Mouse (Mus musculus) G1E (cell line): ENCODE results near the gene Rcbtb2. TPM values are rescaled to one million over a fixed set of nuclear protein-coding genes. Genes with fewer than 3 reads are reported as not detected.
"Not testable (repeated sequence)": the region's sequence is repeated elsewhere in the genome, so short reads cannot be mapped to it uniquely, and the experiment has no call there.

Experiments used
- ATAC-seq: 2 replicates; pipeline ENCODE4 v1.8.0; 2016; ENCODE audit warnings: mild to moderate bottlenecking; ENCODE audit not compliant: insufficient number of reproducible peaks, poor library complexity, low FRiP score, severe bottlenecking; ENCODE audit errors: extremely low read depth
- DNase-seq: peaks from one replicate; pipeline ENCODE4 v3.0.0; 2012; ENCODE audit warnings: low spot score
- H3K27me3 ChIP-seq: 2 replicates; pipeline ENCODE4 v1.6.1; 2012; ENCODE audit warnings: mild to moderate bottlenecking, low read length, inconsistent platforms; ENCODE audit not compliant: insufficient read depth
- H3K36me3 ChIP-seq: replicated peaks from 2 replicates; pipeline ENCODE3; 2012; ENCODE audit warnings: mild to moderate bottlenecking, inconsistent platforms
- H3K4me1 ChIP-seq: 2 replicates; pipeline ENCODE4 v1.6.1; 2012; ENCODE audit warnings: low read depth, low read length, inconsistent platforms, mixed read lengths; ENCODE audit not compliant: insufficient read depth
- H3K4me3 ChIP-seq: 2 replicates; pipeline ENCODE4 v1.5.1; 2012; ENCODE audit warnings: low read depth, mild to moderate bottlenecking, inconsistent platforms, low read length, moderate library complexity, mixed read lengths
- H3K9me3 ChIP-seq: replicated peaks from 2 replicates; pipeline ENCODE4 v1.6.1; 2012; ENCODE audit warnings: inconsistent platforms
- CTCF ChIP-seq: IDR thresholded peaks from 2 replicates; pipeline ENCODE4 v1.5.1; 2012; ENCODE audit warnings: low read depth, low read length, inconsistent platforms, mixed read lengths
- GATA1 ChIP-seq: IDR thresholded peaks from 2 replicates; pipeline ENCODE4 v1.6.1; 2012; ENCODE audit warnings: borderline replicate concordance, low read length, inconsistent platforms, mixed read lengths
- GATA2 ChIP-seq: IDR thresholded peaks from 2 replicates; pipeline ENCODE4 v1.6.1; 2012; ENCODE audit warnings: low read depth, low read length, inconsistent platforms, borderline replicate concordance
- POLR2AphosphoS5 ChIP-seq: IDR thresholded peaks from 2 replicates; pipeline ENCODE4 v1.6.1; 2012; ENCODE audit warnings: low read depth, low read length, inconsistent platforms; ENCODE audit not compliant: insufficient replicate concordance
- TAL1 ChIP-seq: conservative IDR thresholded peaks from 2 replicates; pipeline ENCODE4 v1.6.1; 2012; ENCODE audit warnings: low read depth, low read length, inconsistent platforms, mixed read lengths
- polyA plus RNA-seq: library from polyadenylated mRNA; stranded (reverse); fragments of >175 nt; gene quantifications from 2 replicates; pipeline ENCODE4 v1.2.3, GENCODE M21; 2012
- total RNA-seq, 2 experiments: library from RNA; stranded (forward) in 1 of 2; stranded (reverse) in 1 of 2; fragments of 200-1000 nt in 1 of 2; fragments of >200 nt in 1 of 2; fragmentation: Nextera tagmentation in 1 of 2; gene quantifications; 2 replicates each; pipeline ENCODE4 v1.2.3; 2014 to 2017

The Rcbtb2 gene
- total and polyA plus RNA-seq, 3 experiments, result 24.4 to 49.9 (median 34.8) TPM

GRCm38 (mm10) chr14:73106234-73106711 lies 16.6 kb upstream of the Rcbtb2 start:
- H3K4me1 ChIP-seq, result peaks cover 64% of the 10 kb centered on the region
- ATAC-seq (no peak), DNase-seq (no peak)

DNA sequence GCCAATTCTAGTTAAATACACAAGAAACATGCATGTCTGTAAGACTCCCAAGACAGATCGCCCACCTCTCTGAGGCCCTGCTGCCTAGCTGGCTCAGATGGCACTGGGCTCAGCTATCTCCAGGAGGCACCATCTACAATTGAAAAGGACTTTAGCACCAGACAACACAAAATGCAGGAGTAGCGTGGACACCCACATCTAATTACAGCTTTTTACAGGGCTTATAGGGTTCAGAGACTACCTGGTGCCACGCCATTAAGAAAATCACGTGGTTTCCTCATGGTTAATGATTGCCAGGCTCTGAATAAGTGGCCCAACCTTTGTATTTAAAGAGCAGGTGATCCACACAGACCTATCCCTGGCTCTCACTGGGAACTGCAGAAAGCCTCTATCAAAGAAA lies 15.9 kb upstream of the Rcbtb2 start:
- ATAC-seq (no peak), DNase-seq (no peak)
- Histone ChIP-seq H3K4me1 (peaks cover 67% of the 10 kb centered on the region), H3K4me3 (no peak overlapping the region; the same call in 1 of the 2 replicates), H3K9me3 (no peaks in the 10 kb centered on the region), H3K27me3 (0 out of 2 replicates have a peak, but pooled peaks cover 4% of the 10 kb centered on the region), H3K36me3 (no peaks in the 10 kb centered on the region)
- TF ChIP-seq POLR2AphosphoS5 (no peak), GATA1 (no peak), TAL1 (no peak), GATA2 (no peak), CTCF (no peak)

More at GRCm38 (mm10) chr14:73106234-73106711, 16.6 kb upstream of the Rcbtb2 start:
- H3K36me3 ChIP-seq, result no peaks in the 10 kb centered on the region
- 0 out of 2 replicates have a peak, but pooled peaks cover 4% of the 10 kb centered on the region for H3K27me3 ChIP-seq
- H3K4me3 ChIP-seq, result no peak overlapping the region
- no peak for TF ChIP-seq GATA2
- no peak for TF ChIP-seq CTCF
- TF ChIP-seq POLR2AphosphoS5, result no peak
- no peak for TF ChIP-seq GATA1
- TF ChIP-seq TAL1, result no peak
- no peaks in the 10 kb centered on the region for H3K9me3 ChIP-seq

- ATAC-seq (no peak), DNase-seq (no peak)
- Histone ChIP-seq H3K36me3 (no peaks in the 10 kb centered on the region), H3K9me3 (no peaks in the 10 kb centered on the region), H3K4me1 (peaks cover 71% of the 10 kb centered on the region), H3K4me3 (peak overlapping the region; percentile 20; the same call in 1 of the 2 replicates), H3K27me3 (0 out of 2 replicates have a peak, but pooled peaks cover 3% of the 10 kb centered on the region)
- no peak for TF ChIP-seq GATA1
- TF ChIP-seq TAL1, result no peak
- TF ChIP-seq CTCF, result no peak
- no peak for TF ChIP-seq GATA2
Observed at GRCm38 (mm10) chr14:73107371-73107770, 15.5 kb upstream of the Rcbtb2 start.

DNA sequence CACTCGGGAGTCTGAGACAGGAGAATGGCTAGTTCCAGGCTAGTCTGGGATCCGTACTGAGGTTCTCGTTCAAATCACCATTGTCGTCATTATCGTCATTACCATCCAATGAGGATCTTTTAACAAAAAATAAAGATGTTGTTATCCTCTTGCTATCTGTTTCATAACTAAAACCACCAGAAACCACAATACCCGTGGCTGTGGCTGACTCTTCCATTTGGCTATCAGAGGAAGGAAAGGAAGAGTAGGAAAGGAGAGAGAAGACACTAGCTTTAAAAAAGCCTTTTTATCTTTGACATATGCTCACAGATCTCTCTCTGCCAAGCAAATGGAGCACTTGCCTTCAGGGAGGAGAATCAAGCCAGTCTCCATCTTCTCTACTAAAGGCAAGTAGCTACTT lies 14.9 kb upstream of the Rcbtb2 start:
- DNase-seq, result no peak

DNA sequence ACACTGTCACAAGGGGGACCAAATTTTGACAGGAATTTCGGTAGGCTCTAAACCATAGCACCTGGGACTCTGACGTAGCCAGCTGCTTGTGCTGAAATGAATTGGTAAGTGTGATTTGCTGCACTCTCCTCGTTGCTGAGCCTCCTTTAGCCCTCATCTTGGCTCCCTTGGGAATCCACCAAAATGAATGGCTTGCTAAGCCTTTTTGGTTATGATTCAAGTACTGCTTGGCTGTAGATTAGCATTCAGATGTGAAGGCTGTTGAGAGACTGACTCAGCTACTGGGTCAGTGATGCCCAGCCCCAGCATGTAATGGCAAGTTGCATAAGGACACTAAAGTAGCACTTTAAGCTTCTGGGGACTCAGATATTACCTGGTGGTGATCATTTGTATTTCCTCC lies 12.2 kb upstream of the Rcbtb2 start:
- DNase-seq, result no peak
- H3K4me1 ChIP-seq, result peaks cover 72% of the 10 kb centered on the region
- ATAC-seq, result no peak

More for the DNA sequence above, 14.9 kb upstream of the Rcbtb2 start:
- Histone ChIP-seq H3K36me3 (no peaks in the 10 kb centered on the region), H3K4me3 (no peak overlapping the region), H3K9me3 (no peaks in the 10 kb centered on the region), H3K27me3 (no peaks in the 10 kb centered on the region), H3K4me1 (peaks cover 74% of the 10 kb centered on the region)
- ATAC-seq, result peak; percentile 19; the same call in 1 of the 2 replicates
- no peak for TF ChIP-seq TAL1
- TF ChIP-seq GATA2, result no peak
- no peak for TF ChIP-seq POLR2AphosphoS5
- TF ChIP-seq GATA1, result no peak
- TF ChIP-seq CTCF, result no peak

DNA sequence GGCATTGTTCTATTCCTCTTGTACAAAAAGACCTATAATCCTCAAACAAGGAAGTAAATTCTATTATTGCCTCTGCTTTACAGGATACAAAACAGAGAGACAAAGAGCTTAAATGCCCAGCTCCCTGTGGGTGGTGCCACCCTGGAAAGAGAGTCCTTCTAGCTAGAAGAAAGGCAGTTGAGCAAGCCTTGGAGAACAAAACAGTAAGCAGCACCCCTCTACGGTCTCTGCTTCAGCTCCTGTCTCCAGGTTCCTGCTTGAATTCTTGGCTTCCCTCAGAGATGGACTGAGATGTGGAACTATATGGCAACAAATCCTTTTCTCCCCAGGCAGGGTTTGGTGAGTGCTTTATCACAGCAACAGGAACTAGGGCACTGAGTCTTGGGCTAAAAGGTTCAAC lies 11.7 kb upstream of the Rcbtb2 start:
- Histone ChIP-seq H3K36me3 (no peaks in the 10 kb centered on the region), H3K27me3 (no peaks in the 10 kb centered on the region), H3K4me3 (no peak overlapping the region), H3K4me1 (peaks cover 72% of the 10 kb centered on the region), H3K9me3 (no peaks in the 10 kb centered on the region)
- ATAC-seq (no peak), DNase-seq (no peak)
- no peak for TF ChIP-seq POLR2AphosphoS5
- TF ChIP-seq CTCF, result no peak
- no peak for TF ChIP-seq TAL1
- no peak for TF ChIP-seq GATA2
- no peak for TF ChIP-seq GATA1

More for the DNA sequence above, 12.2 kb upstream of the Rcbtb2 start:
- Histone ChIP-seq H3K36me3 (no peaks in the 10 kb centered on the region), H3K27me3 (no peaks in the 10 kb centered on the region), H3K9me3 (no peaks in the 10 kb centered on the region), H3K4me3 (no peak overlapping the region)
- TF ChIP-seq POLR2AphosphoS5 (no peak), CTCF (no peak), GATA2 (no peak), GATA1 (no peak), TAL1 (no peak)

DNA sequence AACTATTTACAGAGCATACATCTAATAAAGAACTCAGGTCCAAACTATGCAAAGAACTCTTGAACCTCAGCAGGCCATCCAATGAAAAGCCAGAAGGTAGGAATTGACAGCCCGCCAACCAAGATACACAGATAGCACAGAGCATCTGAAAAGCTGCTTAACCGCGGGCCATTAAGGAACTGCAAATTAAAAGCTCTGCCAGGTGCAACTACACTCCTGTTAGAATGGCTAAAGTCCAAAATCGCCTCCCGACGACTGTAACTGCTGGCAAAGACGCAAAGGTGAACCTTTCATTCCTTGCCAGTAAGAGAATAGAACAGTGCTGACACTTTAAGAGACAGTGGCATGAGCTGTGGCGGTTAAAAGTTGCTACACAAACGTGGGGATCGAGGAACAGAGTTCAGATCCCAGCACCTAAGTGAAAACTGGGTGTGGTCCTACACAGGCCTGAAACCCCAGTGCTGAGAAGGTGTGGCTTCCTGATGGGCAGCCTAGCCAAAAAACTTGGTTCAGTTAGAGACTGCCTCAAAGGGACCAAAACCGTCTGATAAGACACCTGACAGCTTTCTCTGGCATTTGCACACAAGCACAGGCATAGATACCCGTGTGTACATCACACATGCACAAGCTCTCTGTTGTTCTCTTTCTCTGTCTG lies 10.5 kb upstream of the Rcbtb2 start:
- TF ChIP-seq TAL1 (no peak), POLR2AphosphoS5 (no peak), GATA1 (no peak), CTCF (no peak), GATA2 (no peak)
- Histone ChIP-seq H3K36me3 (no peaks in the 10 kb centered on the region), H3K4me3 (0 out of 2 replicates have a peak overlapping the region, but pooled peaks have one; percentile 13), H3K4me1 (peaks cover 73% of the 10 kb centered on the region), H3K27me3 (no peaks in the 10 kb centered on the region), H3K9me3 (no peaks in the 10 kb centered on the region)
- ATAC-seq (peak; percentile 37; the same call in 1 of the 2 replicates), DNase-seq (no peak)

DNA sequence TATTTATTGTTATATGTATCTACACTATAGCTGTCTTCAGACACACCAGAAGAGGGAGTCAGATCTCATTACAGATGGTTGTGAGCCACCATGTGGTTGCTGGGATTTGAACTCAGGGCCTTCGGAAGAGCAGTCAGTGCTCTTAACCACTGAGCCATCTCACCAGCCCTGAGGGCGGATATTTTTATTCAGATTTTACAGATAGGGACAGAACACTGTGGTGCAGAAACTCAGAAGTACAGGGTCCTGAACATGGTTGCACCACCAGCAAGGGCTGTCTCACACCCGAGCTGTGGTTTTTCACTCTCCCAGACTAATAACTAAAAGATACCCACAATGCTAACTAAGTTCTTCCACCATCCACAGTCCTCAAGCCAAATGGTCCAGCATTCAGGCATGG lies 7.9 kb upstream of the Rcbtb2 start:
- H3K4me1 ChIP-seq, result peaks cover 74% of the 10 kb centered on the region
- H3K4me3 ChIP-seq, H3K36me3 ChIP-seq, DNase-seq, H3K9me3 ChIP-seq, H3K27me3 ChIP-seq, ATAC-seq: not testable (repeated sequence)
